Mouse (Mus musculus): ENCODE data around the gene Teddm1b.

Teddm1b gene

GRCm38 (mm10) chr1:153903006-153903405 lies 28.9 kb downstream of the Teddm1b start:
- DNase-seq (ENCODE audit: low spot score), result peak; percentile 61

GRCm38 (mm10) chr1:153904236-153904635 lies 30.1 kb downstream of the Teddm1b start:
- no peak for DNase-seq (ENCODE audit: low spot score)

- DNase-seq (ENCODE audit: low spot score), result no peak
Measured at GRCm38 (mm10) chr1:153905884-153906283, 31.7 kb downstream of the Teddm1b start.

GRCm38 (mm10) chr1:153908208-153908607 lies 34.1 kb downstream of the Teddm1b start:
- DNase-seq (ENCODE audit: low spot score), result no peak

- DNase-seq (ENCODE audit: low spot score), result no peak
Measured at GRCm38 (mm10) chr1:153908741-153909140, 34.6 kb downstream of the Teddm1b start.

GRCm38 (mm10) chr1:153909213-153909962 lies 35.2 kb downstream of the Teddm1b start:
- DNase-seq (ENCODE audit: low spot score), result no peak

GRCm38 (mm10) chr1:153909963-153910291 lies 35.8 kb downstream of the Teddm1b start:
- no peak for DNase-seq (ENCODE audit: low spot score)

- no peak for DNase-seq (ENCODE audit: low spot score)
Measured at GRCm38 (mm10) chr1:153910423-153910822, 36.3 kb downstream of the Teddm1b start.

GRCm38 (mm10) chr1:153911276-153911795 lies 37.2 kb downstream of the Teddm1b start:
- no peak for DNase-seq (ENCODE audit: low spot score)

GRCm38 (mm10) chr1:153913869-153914268 lies 39.7 kb downstream of the Teddm1b start:
- DNase-seq (ENCODE audit: low spot score), result no peak

- no peak for DNase-seq (ENCODE audit: low spot score)
Measured at GRCm38 (mm10) chr1:153918521-153919206, 44.5 kb downstream of the Teddm1b start.

GRCm38 (mm10) chr1:153921642-153922041 lies 47.5 kb downstream of the Teddm1b start:
- no peak for DNase-seq (ENCODE audit: low spot score)

GRCm38 (mm10) chr1:153922571-153923021 lies 48.5 kb downstream of the Teddm1b start:
- peak; percentile 12 for DNase-seq (ENCODE audit: low spot score)

GRCm38 (mm10) chr1:153924395-153925385 lies 50.5 kb downstream of the Teddm1b start:
- DNase-seq (ENCODE audit: low spot score), result no peak
